Mouse (Mus musculus) lung, embryonic 14.5 days (tissue): ENCODE results near the gene Acvr2b. TPM values are rescaled to one million over a fixed set of nuclear protein-coding genes. Genes with fewer than 3 reads are reported as not detected.
"Not testable (repeated sequence)": the region's sequence is repeated elsewhere in the genome, so short reads cannot be mapped to it uniquely, and the experiment has no call there.

ENCODE experiments used
- ATAC-seq: fragments of 200-750 bp; cut with Nextera tagmentation; 2 replicates; pipeline ENCODE4 v1.8.0; 2017; ENCODE audit warnings: mild to moderate bottlenecking, moderate TSS enrichment, moderate library complexity; ENCODE audit not compliant: insufficient read depth
- DNase-seq: peaks from one replicate; pipeline ENCODE4 v3.0.0-alpha.2; 2015
- H3K27ac ChIP-seq: fragments of 300-500 bp; sonication (generic); 2 replicates; pipeline ENCODE4 v1.5.1; 2014; ENCODE audit warnings: low read depth, mild to moderate bottlenecking, moderate library complexity
- H3K27me3 ChIP-seq: fragments of 300-500 bp; sonication (generic); 2 replicates; pipeline ENCODE4 v1.6.1; 2014; ENCODE audit warnings: low read length, control low read depth; ENCODE audit not compliant: insufficient read depth
- H3K36me3 ChIP-seq: fragments of 300-500 bp; sonication (generic); 2 replicates; pipeline ENCODE4 v1.6.1; 2014; ENCODE audit warnings: control low read depth; ENCODE audit not compliant: insufficient read depth
- H3K4me1 ChIP-seq: fragments of 300-500 bp; sonication (generic); 2 replicates; pipeline ENCODE4 v1.6.1; 2014; ENCODE audit warnings: antibody characterized with exemption, control low read depth; ENCODE audit not compliant: insufficient read depth
- H3K4me2 ChIP-seq: fragments of 300-500 bp; sonication (generic); 2 replicates; pipeline ENCODE4 v1.6.1; 2014; ENCODE audit warnings: mild to moderate bottlenecking
- H3K4me3 ChIP-seq: fragments of 300-500 bp; sonication (generic); 2 replicates; pipeline ENCODE4 v1.5.1; 2014; ENCODE audit warnings: low read depth, low read length
- H3K9ac ChIP-seq: fragments of 300-500 bp; sonication (generic); 2 replicates; pipeline ENCODE4 v1.6.1; 2014
- H3K9me3 ChIP-seq: fragments of 300-500 bp; sonication (generic); 2 replicates; pipeline ENCODE4 v1.6.1; 2016; ENCODE audit warnings: low read depth, low read length, control low read depth
- CTCF ChIP-seq: IDR thresholded peaks from 2 replicates; pipeline ENCODE4 v1.5.1; 2016; ENCODE audit warnings: antibody characterized with exemption, low read depth
- WGBS: fragments of 180-500 bp; shearing (Covaris S2); extraction: QIAGEN DNeasy Blood & Tissue Kit; methylation state at CpG from one replicate; pipeline ENCODE4 v1.1.7; 2014; 5-methylcytosine and 5-hydroxymethylcytosine counted together
- polyA plus RNA-seq: library from polyadenylated mRNA; unstranded; fragments of >200 nt; fragmentation: Nextera tagmentation; extraction: Ambion mirVana; gene quantifications from 2 replicates; pipeline ENCODE4 v1.2.1, GENCODE M21; 2014

Acvr2b gene
- polyA plus RNA-seq, 1 experiment from 2014 or later, result 28.2 TPM

DNA sequence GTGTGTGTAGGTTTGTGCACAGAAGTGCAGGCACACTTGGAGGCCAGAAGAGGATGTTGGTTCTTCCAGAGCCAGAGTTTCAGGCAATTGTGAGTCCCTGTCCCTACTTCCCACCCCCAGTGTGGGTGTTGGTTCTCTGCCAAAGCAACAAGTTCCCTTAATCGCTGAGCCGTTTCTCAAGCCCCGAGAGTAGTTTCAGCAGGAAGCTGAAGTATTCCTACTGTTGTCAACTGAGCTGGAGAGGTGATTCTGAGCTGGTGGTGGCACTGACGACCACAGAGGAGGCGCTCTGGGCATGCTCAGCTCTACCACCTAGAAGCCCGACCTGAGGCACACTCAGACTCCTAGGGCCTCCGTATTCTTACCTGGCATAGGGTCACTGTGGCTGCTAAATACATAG lies 36.6 kb upstream of the Acvr2b start, which contains the start of gene Slc22a14:
Slc22a14 (minus strand) TSS at position 270 of the 400 bp plus-strand sequence.
- H3K27ac ChIP-seq, result no peak within 1 kb of the TSS
- H3K36me3 ChIP-seq, result 0 out of 2 replicates have a peak, but pooled peaks cover 4% of the 10 kb centered on the region
- H3K27me3 ChIP-seq, result no peaks in the 10 kb centered on the region
- WGBS, result 54% methylated on average over 7 of the region's 7 CpGs
- no peak within 1 kb of the TSS for H3K4me2 ChIP-seq
- H3K9me3 ChIP-seq, result no peaks in the 10 kb centered on the region
- H3K4me1 ChIP-seq, result no peaks in the 10 kb centered on the region
- H3K9ac ChIP-seq, result no peak within 1 kb of the TSS
- H3K4me3 ChIP-seq, result no peak within 1 kb of the TSS
- peak; percentile 48 for DNase-seq
- ATAC-seq, result no peak
- no peak for TF ChIP-seq CTCF

- Histone ChIP-seq H3K27ac (no peak overlapping the region), H3K27me3 (no peaks in the 10 kb centered on the region), H3K36me3 (0 out of 2 replicates have a peak, but pooled peaks cover 4% of the 10 kb centered on the region), H3K4me2 (no peak overlapping the region), H3K4me1 (no peaks in the 10 kb centered on the region), H3K9ac (no peak overlapping the region), H3K9me3 (no peaks in the 10 kb centered on the region), H3K4me3 (no peak overlapping the region)
- DNase-seq (no peak), ATAC-seq (no peak)
- WGBS, result 94% methylated on average over 3 of the region's 3 CpGs
- no peak for TF ChIP-seq CTCF
Observed at GRCm38 (mm10) chr9:119368367-119368766, 33.6 kb upstream of the Acvr2b start.

- H3K36me3 ChIP-seq, result not testable (repeated sequence)
Observed at GRCm38 (mm10) chr9:119370770-119371169, 31.1 kb upstream of the Acvr2b start.

DNA sequence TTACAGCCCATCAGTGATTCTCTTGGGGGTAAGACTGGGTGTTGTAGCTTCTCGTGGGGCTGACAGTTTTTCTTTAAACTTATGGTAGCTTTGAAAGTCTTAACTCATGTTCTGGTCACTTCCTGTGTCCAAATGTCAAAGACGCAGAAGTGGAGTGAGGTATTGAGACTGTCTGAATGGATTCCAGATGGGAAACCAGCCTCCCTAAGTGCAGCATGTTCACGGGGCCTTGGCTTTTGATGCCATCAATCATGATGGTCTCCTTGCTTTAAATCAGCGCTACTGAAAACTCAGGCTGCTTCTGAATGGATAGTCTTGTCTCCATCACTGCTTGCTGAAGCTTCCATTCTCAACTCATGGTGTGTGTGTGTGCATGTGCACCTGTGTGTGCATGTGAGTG lies 30.7 kb upstream of the Acvr2b start:
- 0 out of 2 replicates have a peak, but pooled peaks cover 4% of the 10 kb centered on the region for H3K36me3 ChIP-seq
- no peak for TF ChIP-seq CTCF
- H3K9me3 ChIP-seq, result no peaks in the 10 kb centered on the region
- no peaks in the 10 kb centered on the region for H3K27me3 ChIP-seq
- 59% methylated on average over 4 of the region's 4 CpGs for WGBS
- no peak overlapping the region for H3K9ac ChIP-seq
- H3K4me2 ChIP-seq, result no peak overlapping the region
- H3K27ac ChIP-seq, result no peak overlapping the region
- no peak for ATAC-seq
- no peak for DNase-seq
- no peak overlapping the region for H3K4me3 ChIP-seq
- no peaks in the 10 kb centered on the region for H3K4me1 ChIP-seq

More at GRCm38 (mm10) chr9:119370770-119371169, 31.1 kb upstream of the Acvr2b start:
- not testable (repeated sequence) for ATAC-seq, H3K9ac ChIP-seq, H3K4me1 ChIP-seq, H3K27ac ChIP-seq, H3K4me3 ChIP-seq, H3K27me3 ChIP-seq, DNase-seq, H3K4me2 ChIP-seq, H3K9me3 ChIP-seq
- WGBS, result 75% methylated on average over 4 of the region's 4 CpGs
- peak; percentile 28; the same call in 1 of the 2 replicates for TF ChIP-seq CTCF

DNA sequence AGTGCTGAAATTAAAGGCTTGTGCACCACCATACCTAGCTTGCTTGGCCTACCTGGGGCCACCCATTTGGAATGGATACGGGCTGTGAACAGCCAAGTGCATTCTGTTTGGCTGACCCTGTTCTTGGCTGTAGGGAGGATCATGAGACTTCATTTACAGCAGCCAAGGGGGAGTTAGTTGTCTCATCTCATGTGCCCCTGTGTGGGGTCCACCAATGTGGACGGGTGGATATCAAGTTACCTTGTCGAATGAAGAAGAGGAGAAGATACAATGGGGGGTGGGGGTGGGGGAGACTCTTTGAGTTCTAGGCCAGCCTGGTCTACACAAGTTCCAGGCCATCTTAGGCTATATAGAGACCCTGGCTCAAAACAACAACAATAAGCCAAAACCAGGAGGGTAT lies 26.9 kb upstream of the Acvr2b start:
- Histone ChIP-seq H3K27ac (no peak overlapping the region), H3K27me3 (no peaks in the 10 kb centered on the region), H3K9ac (no peak overlapping the region), H3K4me1 (no peaks in the 10 kb centered on the region), H3K4me3 (no peak overlapping the region), H3K4me2 (no peak overlapping the region), H3K36me3 (no peaks in the 10 kb centered on the region), H3K9me3 (no peaks in the 10 kb centered on the region)
- ATAC-seq (no peak), DNase-seq (no peak)
- 53% methylated on average over 3 of the region's 3 CpGs for WGBS
- no peak for TF ChIP-seq CTCF

DNA sequence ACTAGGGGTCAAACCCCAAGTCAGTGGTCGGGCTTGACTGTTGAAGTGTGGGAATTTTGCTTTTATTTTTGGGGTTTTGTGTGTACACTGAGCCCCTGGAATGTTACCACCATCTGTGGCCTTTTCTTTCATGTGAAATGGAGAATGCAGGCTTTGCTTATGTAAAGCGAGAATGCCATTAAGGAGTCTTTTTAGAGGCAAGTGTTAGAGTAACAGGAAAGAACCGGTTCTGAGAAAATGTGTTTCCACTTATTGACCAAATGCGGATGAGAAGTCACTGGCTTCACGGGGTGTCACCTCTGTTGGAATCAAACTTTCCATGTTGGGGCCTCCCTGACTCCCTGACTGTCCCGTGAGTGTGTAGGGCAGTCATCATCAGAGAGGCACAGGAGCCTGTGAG lies 26.4 kb upstream of the Acvr2b start:
- no peak for ATAC-seq
- no peak for DNase-seq
- Histone ChIP-seq H3K36me3 (no peaks in the 10 kb centered on the region), H3K9ac (no peak overlapping the region), H3K27me3 (no peaks in the 10 kb centered on the region), H3K4me2 (no peak overlapping the region), H3K4me1 (no peaks in the 10 kb centered on the region), H3K9me3 (no peaks in the 10 kb centered on the region), H3K4me3 (no peak overlapping the region), H3K27ac (no peak overlapping the region)
- WGBS, result 47% methylated on average over 6 of the region's 6 CpGs
- no peak for TF ChIP-seq CTCF

DNA sequence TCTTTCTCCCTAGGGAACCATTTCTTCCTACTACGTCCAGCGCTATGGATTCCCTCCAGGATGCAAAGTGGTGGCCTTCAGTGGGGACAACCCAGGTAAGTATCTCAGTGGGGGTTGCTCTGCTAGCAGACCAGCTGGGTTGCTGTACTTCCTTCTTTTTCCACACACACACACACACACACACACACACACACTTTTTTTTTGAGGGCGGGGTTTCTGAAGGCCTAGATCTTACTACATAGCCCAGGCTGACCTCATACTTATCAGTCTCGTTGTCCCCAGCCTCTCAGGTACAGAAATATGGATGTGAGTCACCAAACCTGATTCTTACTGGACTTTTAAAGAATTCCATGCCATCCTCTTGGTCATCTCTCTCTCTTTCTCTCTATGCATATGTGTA lies 23.7 kb upstream of the Acvr2b start:
- H3K4me3 ChIP-seq, result no peak overlapping the region
- no peak for DNase-seq
- H3K4me1 ChIP-seq, result no peaks in the 10 kb centered on the region
- no peak for ATAC-seq
- H3K36me3 ChIP-seq, result no peaks in the 10 kb centered on the region
- no peak for TF ChIP-seq CTCF
- H3K27ac ChIP-seq, result no peak overlapping the region
- H3K4me2 ChIP-seq, result no peak overlapping the region
- 81% methylated on average over 4 of the region's 4 CpGs for WGBS
- H3K9me3 ChIP-seq, result no peaks in the 10 kb centered on the region
- no peaks in the 10 kb centered on the region for H3K27me3 ChIP-seq
- H3K9ac ChIP-seq, result no peak overlapping the region

DNA sequence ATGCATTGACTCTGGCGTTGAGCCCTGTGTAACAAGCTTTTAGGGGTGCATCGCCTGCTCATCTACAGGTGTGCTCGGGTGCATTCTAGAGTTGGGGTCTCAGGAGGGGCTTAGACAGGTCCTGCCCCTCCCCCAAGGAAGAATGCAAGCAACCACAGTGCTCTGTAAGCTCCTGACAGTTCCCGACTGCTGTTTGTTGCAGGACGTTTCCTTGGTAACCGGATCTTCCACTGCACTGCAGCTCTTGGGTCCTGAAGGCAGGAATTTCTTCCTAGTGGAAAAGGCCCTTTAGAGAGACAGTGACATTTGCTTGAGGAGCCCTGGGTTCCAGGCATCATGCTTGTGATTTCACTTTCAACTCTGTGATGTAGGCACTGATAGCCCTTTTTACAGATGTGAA lies 19.3 kb upstream of the Acvr2b start:
- no peaks in the 10 kb centered on the region for H3K4me1 ChIP-seq
- no peak for ATAC-seq
- TF ChIP-seq CTCF, result no peak
- no peak for DNase-seq
- H3K4me3 ChIP-seq, result no peak overlapping the region
- no peaks in the 10 kb centered on the region for H3K36me3 ChIP-seq
- H3K27me3 ChIP-seq, result no peaks in the 10 kb centered on the region
- H3K9me3 ChIP-seq, result no peaks in the 10 kb centered on the region
- no peak overlapping the region for H3K4me2 ChIP-seq
- H3K27ac ChIP-seq, result no peak overlapping the region
- no peak overlapping the region for H3K9ac ChIP-seq
- 57% methylated on average over 6 of the region's 6 CpGs for WGBS
